Mouse (Mus musculus) MEL (cell line): ENCODE results near the gene Hist1h2ad. TPM values are rescaled to one million over a fixed set of nuclear protein-coding genes. Genes with fewer than 3 reads are reported as not detected.
"Not testable (repeated sequence)": the region's sequence is repeated elsewhere in the genome, so short reads cannot be mapped to it uniquely, and the experiment has no call there.

Source experiments
- DNase-seq: peaks from one replicate; pipeline ENCODE4 v3.0.0; 2011; ENCODE audit warnings: low read depth, low spot score
- H3K27ac ChIP-seq: 2 replicates; pipeline ENCODE4 v1.5.1; 2012; ENCODE audit warnings: low read depth, mild to moderate bottlenecking, control low read depth, low read length, moderate library complexity; ENCODE audit not compliant: control insufficient read depth
- H3K27me3 ChIP-seq, 2 experiments: fragments of 150-350 bp in 1 of 2; sonication (generic) in 1 of 2; 2 replicates each; pipeline ENCODE4 v1.6.1; 2012; ENCODE audit warnings: low read length in 2 of 2, mild to moderate bottlenecking in 2 of 2, improper control_type of control experiment in 1 of 2, moderate library complexity in 1 of 2; ENCODE audit not compliant: insufficient read depth in 2 of 2, control insufficient read depth in 1 of 2
- H3K36me3 ChIP-seq, 2 experiments: 2 replicates each; pipeline ENCODE4 v1.6.1; 2012 to 2014; ENCODE audit warnings: low read length in 2 of 2, improper control_type of control experiment in 1 of 2, inconsistent platforms in 1 of 2, mild to moderate bottlenecking in 1 of 2; ENCODE audit not compliant: insufficient read depth in 2 of 2, control insufficient read depth in 1 of 2
- H3K4me1 ChIP-seq, 2 experiments: fragments of 150-350 bp in 1 of 2; sonication (generic) in 1 of 2; 2 replicates each; pipeline ENCODE4 v1.6.1; 2012; ENCODE audit warnings: low read length in 2 of 2, improper control_type of control experiment in 1 of 2, mild to moderate bottlenecking in 1 of 2; ENCODE audit not compliant: insufficient read depth in 2 of 2, control insufficient read depth in 1 of 2
- H3K4me3 ChIP-seq, 2 experiments: fragments of 150-350 bp in 1 of 2; sonication (generic) in 1 of 2; 2 replicates each; pipeline ENCODE4 v1.5.1; 2012; ENCODE audit warnings: low read depth in 2 of 2, low read length in 2 of 2, mild to moderate bottlenecking in 2 of 2, moderate library complexity in 2 of 2, control low read depth in 1 of 2, improper control_type of control experiment in 1 of 2; ENCODE audit not compliant: control insufficient read depth in 1 of 2, insufficient read depth in 1 of 2
- H3K79me2 ChIP-seq: 2 replicates; pipeline ENCODE4 v1.6.1; 2012; ENCODE audit warnings: mild to moderate bottlenecking, low read length, moderate library complexity; ENCODE audit not compliant: control insufficient read depth, poor library complexity, insufficient read depth
- H3K9ac ChIP-seq: 2 replicates; pipeline ENCODE4 v1.6.1; 2012; ENCODE audit warnings: low read depth, mild to moderate bottlenecking, control low read depth, low read length, moderate library complexity; ENCODE audit not compliant: control insufficient read depth, poor library complexity, severe bottlenecking
- H3K9me3 ChIP-seq: fragments of 150-350 bp; sonication (generic); replicated peaks from 2 replicates; pipeline ENCODE4 v1.6.1; 2012; ENCODE audit warnings: mild to moderate bottlenecking, low read length, improper control_type of control experiment, moderate library complexity; ENCODE audit not compliant: insufficient read depth
- CHD2 ChIP-seq: IDR thresholded peaks from 2 replicates; pipeline ENCODE4 v1.6.1; 2011; ENCODE audit warnings: low read length, improper control_type of control experiment
- GABPA ChIP-seq: IDR thresholded peaks from 2 replicates; pipeline ENCODE4 v1.6.1; 2012; ENCODE audit warnings: low read depth, mild to moderate bottlenecking, inconsistent platforms, low read length, improper control_type of control experiment, moderate library complexity
- GATA1 ChIP-seq: IDR thresholded peaks from 2 replicates; pipeline ENCODE4 v1.6.1; 2011; ENCODE audit warnings: low read depth, low read length, improper control_type of control experiment
- POLR2A ChIP-seq, 2 experiments: IDR thresholded peaks; 2 replicates each; pipeline ENCODE4 v1.6.1; 2011 to 2012; ENCODE audit warnings: low read length in 2 of 2, mild to moderate bottlenecking in 2 of 2, control low read depth in 1 of 2, improper control_type of control experiment in 1 of 2, low read depth in 1 of 2, moderate library complexity in 1 of 2; ENCODE audit not compliant: control insufficient read depth in 1 of 2, insufficient read depth in 1 of 2, poor library complexity in 1 of 2
- POLR2AphosphoS5 ChIP-seq: IDR thresholded peaks from 2 replicates; pipeline ENCODE4 v1.6.1; 2012; ENCODE audit warnings: low read depth, borderline replicate concordance, mild to moderate bottlenecking, inconsistent platforms, low read length, moderate library complexity, mixed read lengths
- TBP ChIP-seq: IDR thresholded peaks from 2 replicates; pipeline ENCODE4 v1.8.0; 2011; ENCODE audit warnings: low read depth, low read length, improper control_type of control experiment
- TCF12 ChIP-seq: IDR thresholded peaks from 2 replicates; pipeline ENCODE4 v1.6.1; 2014; ENCODE audit warnings: low read depth, mild to moderate bottlenecking, inconsistent platforms, low read length, improper control_type of control experiment, moderate library complexity
- UBTF ChIP-seq: IDR thresholded peaks from 2 replicates; pipeline ENCODE4 v1.6.1; 2012; ENCODE audit warnings: low read depth, mild to moderate bottlenecking, inconsistent platforms, low read length, improper control_type of control experiment, moderate library complexity, borderline replicate concordance; ENCODE audit not compliant: insufficient read depth
- polyA plus RNA-seq, 2 experiments: library from polyadenylated mRNA; stranded (reverse) in 1 of 2; unstranded in 1 of 2; fragments of >175 nt in 1 of 2; fragments of >200 nt in 1 of 2; gene quantifications; 2 replicates each; pipeline versions ENCODE4 v1.2.1 to v1.2.4; 2012; ENCODE audit warnings: low replicate concordance in 2 of 2, low read depth in 1 of 2; ENCODE audit not compliant: insufficient read length in 2 of 2, insufficient read depth in 1 of 2, missing spikeins in 1 of 2
- total RNA-seq: library from RNA; depleted of rRNA; stranded (reverse); fragments of 300-350 nt; gene quantifications from 2 replicates; pipeline ENCODE4 v1.2.3, GENCODE M21; 2012

Gene Hist1h2ad
- total and polyA plus RNA-seq, 3 experiments, result 0.14 to 924 TPM; not detected in 1

DNA sequence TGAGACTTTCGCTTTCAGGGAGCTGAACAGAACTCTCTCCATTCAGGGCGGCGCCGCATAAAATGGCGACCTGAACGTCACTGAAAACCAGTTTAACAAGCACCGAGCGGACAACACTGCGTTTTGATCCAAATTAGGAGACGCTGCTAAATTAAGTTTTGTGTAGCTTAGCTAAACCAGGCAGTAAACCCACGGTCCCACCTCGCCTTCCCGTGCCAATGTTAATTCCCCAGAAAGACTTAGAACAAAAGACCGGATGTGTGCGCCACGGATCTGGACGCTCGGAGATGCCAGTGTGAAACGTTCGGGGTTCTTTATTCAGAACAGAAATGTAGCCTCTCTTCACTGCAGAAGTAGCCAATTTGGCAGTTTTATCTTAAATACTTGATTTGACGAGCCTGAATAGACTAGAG, 10.9 kb downstream of the Hist1h2ad start:
- H3K36me3 ChIP-seq, result peaks cover 0 to 37% of the 10 kb centered on the region in 2 experiments; a peak in 2 of 4 replicates
- H3K9me3 ChIP-seq, result no peaks in the 10 kb centered on the region
- H3K9ac ChIP-seq, result peak overlapping the region; percentile 80
- H3K4me1 ChIP-seq, result peaks cover 0 to 10% of the 10 kb centered on the region in 2 experiments; a peak in 2 of 4 replicates
- H3K27me3 ChIP-seq, result no peaks in the 10 kb centered on the region
- H3K27ac ChIP-seq, result peak overlapping the region; percentile 98
- TF ChIP-seq POLR2A (IDR thresholded peaks at IDR 0.05; ENCODE audit: control insufficient read depth in 1 of 2, insufficient read depth in 1 of 2, low read depth in 1 of 2, low read length in 2 of 2, poor library complexity in 1 of 2) (peak in 1 of 2 experiments; percentile 79; a peak in 3 of 4 replicates), POLR2AphosphoS5 (0 out of 2 replicates have a peak, but pooled peaks have one; percentile 97), GABPA (no peak)
- peak overlapping the region; percentile 51 to 60 for H3K4me3 ChIP-seq
- H3K79me2 ChIP-seq, result no peaks in the 10 kb centered on the region; the same call in 1 of the 2 replicates
- peak; percentile 91 for DNase-seq

DNA sequence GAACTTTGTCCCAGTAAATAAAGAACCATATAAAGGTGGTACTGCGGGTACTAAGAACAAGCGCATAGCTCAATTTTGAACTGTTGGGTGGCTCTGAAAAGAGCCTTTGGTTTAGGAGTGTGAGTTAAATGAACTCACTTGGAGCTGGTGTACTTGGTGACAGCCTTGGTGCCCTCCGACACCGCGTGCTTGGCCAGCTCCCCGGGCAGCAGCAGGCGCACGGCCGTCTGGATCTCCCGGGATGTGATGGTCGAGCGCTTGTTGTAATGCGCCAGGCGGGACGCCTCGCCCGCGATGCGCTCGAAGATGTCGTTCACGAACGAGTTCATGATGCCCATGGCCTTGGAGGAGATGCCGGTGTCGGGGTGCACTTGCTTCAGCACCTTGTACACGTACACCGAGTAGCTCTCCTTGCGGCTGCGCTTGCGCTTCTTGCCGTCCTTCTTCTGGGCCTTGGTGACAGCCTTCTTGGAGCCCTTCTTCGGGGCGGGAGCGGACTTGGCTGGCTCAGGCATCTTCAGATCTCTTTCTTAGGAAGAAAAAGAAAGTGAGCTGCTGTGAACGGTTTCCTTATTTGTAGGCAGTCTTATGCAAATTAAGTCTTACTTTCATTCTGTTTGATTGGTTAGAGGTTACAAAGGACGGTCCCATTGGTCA, 11.4 kb downstream of the Hist1h2ad start:
- not testable (repeated sequence) for H3K4me1 ChIP-seq, H3K79me2 ChIP-seq, H3K9me3 ChIP-seq, H3K27me3 ChIP-seq
- Histone ChIP-seq H3K9ac (peak overlapping the region; percentile 80), H3K4me3 (peak overlapping the region; percentile 51 to 60; a peak in 3 of 4 replicates), H3K36me3 (peaks cover 0 to 32% of the 10 kb centered on the region in 2 experiments; a peak in 2 of 4 replicates), H3K27ac (peak overlapping the region; percentile 98)
- peak; percentile 95 for DNase-seq
- TF ChIP-seq TBP (peak; percentile 99), UBTF (peak; percentile 90; the same call in 1 of the 2 replicates), POLR2A (IDR thresholded peaks at IDR 0.05; ENCODE audit: control insufficient read depth in 1 of 2, insufficient read depth in 1 of 2, low read depth in 1 of 2, low read length in 2 of 2, poor library complexity in 1 of 2) (peak; percentile 91 to 98), POLR2AphosphoS5 (peak; percentile 94; the same call in 1 of the 2 replicates)

DNA sequence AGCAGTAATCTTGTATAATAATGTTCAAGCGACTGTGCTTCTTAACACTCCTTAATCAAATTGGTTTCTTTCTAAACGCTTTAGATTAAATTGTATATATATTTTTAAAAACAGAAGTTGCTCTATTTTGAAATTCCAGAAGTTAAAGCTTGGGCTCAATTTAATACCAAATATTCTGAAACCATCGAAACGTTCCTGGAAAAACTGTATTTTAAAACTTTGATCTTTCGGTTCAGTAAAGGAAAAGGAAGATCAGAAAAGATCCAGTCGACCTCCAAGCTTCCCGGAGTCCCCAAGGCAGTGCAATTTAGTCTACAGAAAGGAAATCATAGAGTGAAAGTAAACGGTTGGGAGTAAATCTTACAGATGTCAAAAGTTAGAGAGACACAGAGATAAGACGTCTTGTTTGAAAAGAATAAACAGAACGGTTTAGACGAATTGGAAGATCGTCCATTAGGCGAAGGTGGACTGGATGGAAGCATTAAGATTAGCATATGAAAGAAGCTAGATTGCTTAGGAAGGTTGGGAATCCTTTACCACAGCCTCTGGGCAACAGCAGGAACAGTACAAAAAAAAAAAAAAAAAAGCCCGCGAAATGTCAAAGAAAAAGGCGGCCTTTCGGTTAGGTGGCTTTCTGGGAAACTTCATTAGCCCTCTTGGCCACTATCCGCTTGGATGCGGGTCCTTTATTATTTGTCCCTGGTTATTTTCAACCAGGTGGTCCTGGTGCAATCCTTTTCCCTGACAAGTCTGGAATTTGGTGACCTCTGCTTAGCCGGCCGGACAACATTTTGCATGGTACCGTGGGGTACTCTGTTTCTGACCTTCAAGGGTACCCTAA, 12.1 kb downstream of the Hist1h2ad start:
- Histone ChIP-seq H3K27ac (peak overlapping the region; percentile 99), H3K9ac (peak overlapping the region; percentile 79), H3K27me3 (no peaks in the 10 kb centered on the region), H3K79me2 (no peaks in the 10 kb centered on the region; the same call in 1 of the 2 replicates), H3K4me1 (peaks cover 0 to 8% of the 10 kb centered on the region in 2 experiments; a peak in 2 of 4 replicates), H3K4me3 (peak overlapping the region; percentile 44 to 62), H3K9me3 (no peaks in the 10 kb centered on the region), H3K36me3 (peaks cover 0 to 27% of the 10 kb centered on the region in 2 experiments; a peak in 2 of 4 replicates)
- DNase-seq, result peak; percentile 65
- TF ChIP-seq TCF12 (no peak), CHD2 (no peak), GATA1 (0 out of 2 replicates have a peak, but pooled peaks have one; percentile 32)
